Mouse (Mus musculus): ENCODE measurements around the gene Acp5.

GRCm38 (mm10) chr9:22166686-22167085 lies 31.2 kb upstream of the Acp5 start:
- TF ChIP-seq CTCF (IDR thresholded peaks at IDR 0.05), result no peak
- TF ChIP-seq POLR2A (IDR thresholded peaks at IDR 0.05; ENCODE audit: insufficient read depth, low read depth, low read length), result no peak
- no peak for TF ChIP-seq EP300 (IDR thresholded peaks at IDR 0.05; ENCODE audit: insufficient read depth, low read depth, low read length)

Data from heart, adult 2 months (tissue).